Mouse (Mus musculus) embryo, embryonic 10 days (tissue): Measurements from ENCODE around the gene Fsd1l.
A peak's percentile ranks its signal among the peaks of the same experiment; 100 is the strongest.

Source experiments
- DNase-seq: peaks from one replicate; pipeline ENCODE4 v3.0.0-alpha.2; 2015; ENCODE audit warnings: low spot score

Gene Fsd1l

DNA sequence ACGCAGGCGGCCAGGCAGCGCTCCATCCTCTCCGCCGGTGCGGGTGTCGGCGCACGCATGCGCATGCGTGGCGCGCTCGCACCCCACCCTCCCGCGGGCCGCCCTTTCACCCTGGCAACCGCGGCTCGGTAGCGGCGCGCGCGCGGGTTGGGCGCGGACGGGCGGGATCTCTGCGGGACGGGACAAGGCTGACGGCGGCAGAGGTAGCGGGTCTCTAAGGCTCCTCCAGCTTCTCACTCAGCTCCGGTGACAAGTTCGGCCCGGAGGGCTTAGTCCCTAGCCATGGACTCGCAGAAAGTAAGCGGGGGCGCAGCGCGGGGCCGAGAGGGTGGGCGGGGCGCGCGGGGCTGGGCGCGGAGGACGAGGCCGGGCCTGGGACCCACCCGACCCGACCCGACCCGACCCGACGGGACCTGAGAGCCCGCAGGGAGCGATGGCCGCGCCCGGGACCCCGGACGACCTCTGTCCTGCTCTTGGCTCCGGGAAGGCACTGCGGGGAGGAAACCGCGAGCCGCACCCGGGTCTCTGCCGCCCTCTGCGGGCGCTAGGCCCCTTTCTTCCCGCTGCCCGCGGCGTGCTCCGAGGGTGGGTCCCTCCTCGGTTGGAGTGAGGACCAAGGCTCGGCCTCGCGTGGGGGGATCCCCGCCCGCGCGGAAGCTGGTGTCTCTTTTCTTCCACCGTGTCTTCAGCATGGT, at the start of gene Fsd1l:
Gene Fsd1l, plus strand, starts transcription at position 156 of the 695 bp plus-strand sequence.
- DNase-seq: peak; percentile 82

GRCm38 (mm10) chr4:53587676-53588075, 43.6 kb upstream of the Fsd1l start:
- no peak for DNase-seq

DNA sequence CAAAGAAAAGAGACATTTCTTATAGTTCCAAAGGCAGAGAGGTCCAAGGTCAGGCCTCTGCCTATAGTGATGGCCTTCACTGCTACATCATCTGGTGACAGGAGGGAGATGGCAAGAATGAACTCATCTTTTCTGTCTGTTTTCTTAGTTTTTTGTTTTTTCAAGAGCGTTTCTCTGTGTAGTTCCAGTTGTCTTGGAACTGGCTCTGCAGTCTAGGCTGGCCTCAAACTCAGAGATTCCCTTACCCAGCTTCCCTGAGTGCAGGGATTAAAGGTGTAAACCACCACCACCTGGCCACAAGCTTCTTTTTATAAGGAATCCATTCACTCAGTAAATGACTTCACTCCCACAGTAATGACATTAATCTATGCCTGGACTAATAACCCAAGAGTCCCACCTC, 42.3 kb upstream of the Fsd1l start:
- DNase-seq: no peak

DNA sequence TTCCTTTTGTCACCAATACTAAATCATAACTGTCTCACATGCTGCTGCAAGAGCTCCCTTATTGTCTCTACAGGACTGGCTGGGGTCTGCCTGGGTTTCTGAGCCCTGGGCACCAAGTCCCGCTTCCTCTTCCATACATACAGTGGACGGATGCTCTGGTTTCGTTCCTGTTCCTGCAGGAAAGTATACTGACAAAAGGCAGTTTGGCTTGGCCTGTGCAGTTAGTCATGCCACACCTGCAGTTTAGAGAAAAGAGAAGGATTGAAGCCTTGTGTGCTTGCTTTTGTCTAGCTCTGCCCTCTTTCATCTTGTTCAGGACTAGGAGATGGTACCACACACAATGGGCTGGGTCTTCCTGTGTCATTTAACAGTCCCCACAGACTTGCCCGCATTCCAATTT, 41.8 kb upstream of the Fsd1l start:
- DNase-seq: no peak

- no peak for DNase-seq
Observed at GRCm38 (mm10) chr4:53590163-53590562, 41.1 kb upstream of the Fsd1l start.

DNA sequence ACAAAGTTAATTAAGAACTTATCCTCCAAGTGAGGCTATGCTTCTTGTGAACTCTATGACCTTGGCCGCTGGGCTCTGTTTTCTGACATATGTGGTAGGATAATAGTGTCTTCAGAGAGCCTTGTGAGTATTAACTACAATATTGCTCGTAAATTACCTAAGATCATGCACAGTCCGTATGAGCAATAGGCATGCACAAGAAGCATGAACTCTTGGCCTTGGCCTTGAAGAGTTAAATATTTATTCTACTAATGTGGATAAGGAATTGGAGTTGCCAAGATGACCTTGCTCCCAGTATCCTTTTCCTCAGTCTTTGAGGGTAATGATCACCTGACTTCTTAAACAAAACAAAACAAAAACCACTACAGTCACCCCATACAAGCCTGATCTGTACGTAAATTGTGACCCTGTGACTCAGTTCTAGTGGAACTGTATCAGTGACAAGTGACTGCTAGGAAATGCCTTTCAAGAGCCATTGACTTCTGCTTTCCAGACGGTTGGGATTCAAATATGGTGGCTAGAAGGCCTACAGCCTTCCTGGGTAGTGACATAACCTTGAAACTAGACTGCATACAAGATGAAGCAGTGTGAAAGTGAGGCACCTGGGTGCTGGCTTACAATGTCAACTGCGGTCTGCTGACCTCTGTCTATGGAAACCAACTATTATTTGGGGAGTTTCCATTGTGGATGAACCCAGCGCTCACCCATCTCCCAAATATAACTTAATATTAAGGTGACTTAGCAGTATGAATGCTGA, 40.4 kb upstream of the Fsd1l start:
- no peak for DNase-seq

GRCm38 (mm10) chr4:53591536-53591935, 39.7 kb upstream of the Fsd1l start:
- DNase-seq: no peak

DNA sequence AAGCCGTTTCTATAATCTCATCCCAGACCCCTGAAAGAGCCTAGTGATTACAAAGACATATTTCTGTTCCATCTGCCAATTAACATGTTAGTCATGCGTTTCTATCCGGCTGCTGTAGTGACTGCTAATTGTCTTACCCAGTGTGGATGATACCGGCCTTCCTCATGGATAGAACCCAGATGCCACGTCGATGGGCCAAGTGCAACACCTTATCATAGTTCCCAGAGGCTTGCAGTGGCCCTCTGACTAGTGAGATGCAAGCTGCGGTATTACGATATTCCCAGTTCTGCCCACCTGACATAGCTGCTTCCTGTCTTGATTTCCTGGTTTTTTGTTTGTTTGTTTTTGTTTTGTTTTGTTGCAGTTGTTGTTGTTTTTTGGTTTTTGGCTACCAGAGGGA, 39.3 kb upstream of the Fsd1l start:
- no peak for DNase-seq

GRCm38 (mm10) chr4:53592386-53592785, 38.9 kb upstream of the Fsd1l start:
- DNase-seq: peak; percentile 24

DNA sequence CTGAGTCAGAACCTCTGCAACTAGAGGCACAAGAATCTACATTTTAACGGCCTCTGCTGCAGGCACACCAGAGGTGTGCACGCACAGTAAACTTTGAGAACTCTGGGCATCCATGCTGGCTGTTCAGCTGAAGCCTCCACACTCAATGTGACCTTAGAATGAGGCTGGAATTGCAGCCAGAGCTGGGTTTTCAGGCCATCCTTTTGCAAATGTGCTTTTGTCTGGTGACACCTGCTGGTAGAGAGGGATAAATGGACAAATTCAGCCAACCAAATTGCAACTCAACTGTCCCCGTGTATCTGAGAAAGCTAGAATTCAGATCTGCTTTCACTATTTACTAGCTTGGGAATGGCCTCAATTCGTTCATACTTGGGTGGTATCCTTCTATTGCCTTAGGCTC, 37.1 kb upstream of the Fsd1l start:
- peak; percentile 80 for DNase-seq

GRCm38 (mm10) chr4:53595246-53596062, 35.8 kb upstream of the Fsd1l start:
- DNase-seq: no peak

GRCm38 (mm10) chr4:53596063-53596895, 35.0 kb upstream of the Fsd1l start:
- DNase-seq: no peak

DNA sequence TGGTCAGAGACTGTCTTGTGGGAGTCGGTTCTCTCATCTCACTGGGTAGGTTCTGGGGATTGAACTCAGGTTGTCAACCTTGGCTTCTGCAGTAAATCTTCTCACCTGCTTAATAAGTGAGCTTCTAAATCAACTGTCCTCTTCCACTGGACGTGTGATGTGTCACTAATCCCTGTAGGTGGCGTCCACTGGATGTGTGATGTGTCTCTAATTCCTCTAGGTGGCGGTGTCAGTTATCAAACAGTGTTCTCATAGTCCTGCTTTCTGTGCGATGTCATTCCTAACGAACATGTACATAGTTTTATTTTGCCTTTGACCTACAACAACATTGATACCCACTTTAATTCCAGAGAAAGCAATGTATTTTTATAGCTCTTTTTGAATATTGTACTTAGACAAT, 30.8 kb upstream of the Fsd1l start:
- DNase-seq: peak; percentile 74

DNA sequence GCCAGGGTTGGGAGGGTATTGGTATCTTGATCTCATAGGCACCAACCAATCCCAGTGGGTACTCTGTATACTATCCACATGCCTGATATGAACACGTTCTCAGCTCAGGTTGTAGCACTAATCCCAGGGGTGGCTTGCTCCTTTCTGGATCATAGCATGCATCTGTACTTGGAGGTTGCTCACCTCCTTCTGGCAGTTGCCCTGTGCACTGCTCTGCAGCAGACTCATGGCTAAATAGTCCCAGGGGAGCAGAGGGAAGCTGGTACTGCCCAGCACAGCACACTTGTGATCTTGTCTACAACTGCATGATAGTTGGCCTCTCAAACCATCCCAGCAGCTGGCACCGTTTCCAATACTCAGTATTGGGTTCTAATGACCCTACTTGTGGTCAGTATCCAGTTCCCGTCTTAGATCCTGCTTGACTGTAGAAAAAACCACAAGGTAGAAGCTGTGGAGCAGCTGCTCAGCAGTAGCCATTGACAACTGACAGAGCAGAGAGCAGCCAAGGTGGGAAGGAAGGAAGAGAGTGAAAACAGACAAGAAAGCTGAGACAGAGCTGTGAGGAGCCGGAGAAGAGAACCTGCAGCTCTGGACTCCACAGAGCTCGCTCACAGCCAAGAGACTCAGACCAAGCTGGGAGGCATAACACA, 16.6 kb upstream of the Fsd1l start:
- no peak for DNase-seq

GRCm38 (mm10) chr4:53617968-53618367, 13.3 kb upstream of the Fsd1l start:
- DNase-seq: no peak

DNA sequence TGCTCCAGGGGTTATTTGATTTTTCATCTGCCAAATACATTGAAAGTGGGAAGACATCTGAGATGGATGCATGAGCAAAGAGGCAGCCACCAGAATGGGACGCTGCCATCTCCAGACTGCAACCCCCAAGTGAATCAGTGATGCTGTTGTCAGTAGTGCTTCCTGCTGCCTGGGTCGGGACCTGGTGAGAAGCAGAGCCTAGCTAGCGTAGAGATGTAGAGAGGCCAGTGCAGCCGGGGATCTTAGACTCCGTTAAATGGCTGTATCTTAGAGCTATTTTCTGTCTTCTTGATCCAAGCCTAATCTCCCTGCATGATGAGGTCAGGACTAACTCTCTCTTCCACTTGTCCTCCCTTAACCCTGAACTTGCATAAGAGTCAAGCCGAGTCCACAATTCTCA, 11.2 kb upstream of the Fsd1l start:
- no peak for DNase-seq

DNA sequence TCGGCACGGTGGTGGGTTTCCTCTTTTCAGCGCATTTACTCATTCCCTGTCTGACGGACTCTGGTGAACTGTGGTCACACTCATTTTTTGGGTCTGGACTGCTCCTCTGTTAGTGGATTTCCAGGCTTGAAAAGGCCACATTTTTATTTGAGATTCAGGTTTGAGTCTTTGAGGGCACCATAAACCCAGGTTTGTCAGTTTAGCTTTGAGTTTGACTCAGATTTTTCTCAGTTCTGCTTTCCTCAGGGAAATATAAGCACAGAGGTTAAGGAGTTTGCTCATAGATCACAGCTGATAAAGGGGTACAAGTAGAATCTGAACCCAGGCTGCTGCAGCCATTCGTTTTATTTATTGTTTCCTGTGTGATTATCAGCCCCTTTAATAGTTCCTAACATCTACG, 10.2 kb upstream of the Fsd1l start:
- no peak for DNase-seq

GRCm38 (mm10) chr4:53621490-53621889, 9.8 kb upstream of the Fsd1l start:
- DNase-seq: no peak

- no peak for DNase-seq
Observed at GRCm38 (mm10) chr4:53623711-53624110, 7.6 kb upstream of the Fsd1l start.

DNA sequence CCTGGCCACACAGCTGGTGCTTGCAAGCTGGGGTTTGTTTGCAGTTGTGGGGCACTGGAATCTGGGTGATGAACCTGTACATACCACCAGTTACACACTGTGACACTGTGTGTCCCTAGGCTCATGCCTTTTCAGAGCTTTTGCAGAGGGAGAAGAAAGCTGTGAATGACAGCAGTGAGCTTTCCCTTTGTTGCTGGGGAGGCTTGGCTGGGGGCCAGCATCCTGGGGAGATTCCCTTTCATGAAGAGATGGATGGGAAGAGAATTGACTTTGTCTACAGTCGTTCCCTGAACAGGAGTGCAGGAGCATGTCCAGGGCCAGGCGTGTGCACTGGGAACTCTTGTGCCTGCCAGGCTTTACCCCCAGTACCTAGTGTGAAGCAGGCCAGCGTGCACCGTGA, 6.5 kb upstream of the Fsd1l start:
- no peak for DNase-seq

DNA sequence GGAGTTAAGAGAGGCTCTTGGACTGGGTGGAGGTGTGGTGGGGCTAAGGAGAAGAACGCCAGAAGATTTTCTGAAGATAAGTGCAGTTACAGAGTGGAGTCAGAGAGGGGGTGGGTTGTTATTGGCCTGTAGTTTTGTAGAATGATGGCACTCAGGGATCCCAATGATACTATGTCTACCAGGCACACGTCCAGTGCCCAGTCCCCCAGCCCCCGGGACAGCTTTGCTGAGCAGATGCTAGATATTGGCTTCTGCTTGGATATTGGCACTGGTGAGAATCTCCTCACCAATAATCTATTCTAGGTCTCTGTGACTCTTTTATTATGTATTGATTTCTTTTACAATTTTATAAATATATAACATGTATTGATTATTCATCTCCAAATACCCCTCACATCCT, 6.0 kb upstream of the Fsd1l start:
- DNase-seq: no peak
